Mouse (Mus musculus) sigmoid colon, adult 10 weeks (tissue): ENCODE results near the gene Stam2. TPM values are rescaled to one million over a fixed set of nuclear protein-coding genes. Genes with fewer than 3 reads are reported as not detected.

Experiments used
- polyA plus RNA-seq: library from polyadenylated mRNA; stranded (reverse); fragments of 350-450 nt; fragmentation: Illumina TruSeq; extraction: RNeasy Lipid Tissue Mini Kit (QIAGEN cat#74804); gene quantifications from one replicate; pipeline ENCODE4 v1.2.3, GENCODE M21; 2014; ENCODE audit warnings: low read depth, low replicate concordance

The Stam2 gene
- 61.8 TPM for polyA plus RNA-seq

DNA sequence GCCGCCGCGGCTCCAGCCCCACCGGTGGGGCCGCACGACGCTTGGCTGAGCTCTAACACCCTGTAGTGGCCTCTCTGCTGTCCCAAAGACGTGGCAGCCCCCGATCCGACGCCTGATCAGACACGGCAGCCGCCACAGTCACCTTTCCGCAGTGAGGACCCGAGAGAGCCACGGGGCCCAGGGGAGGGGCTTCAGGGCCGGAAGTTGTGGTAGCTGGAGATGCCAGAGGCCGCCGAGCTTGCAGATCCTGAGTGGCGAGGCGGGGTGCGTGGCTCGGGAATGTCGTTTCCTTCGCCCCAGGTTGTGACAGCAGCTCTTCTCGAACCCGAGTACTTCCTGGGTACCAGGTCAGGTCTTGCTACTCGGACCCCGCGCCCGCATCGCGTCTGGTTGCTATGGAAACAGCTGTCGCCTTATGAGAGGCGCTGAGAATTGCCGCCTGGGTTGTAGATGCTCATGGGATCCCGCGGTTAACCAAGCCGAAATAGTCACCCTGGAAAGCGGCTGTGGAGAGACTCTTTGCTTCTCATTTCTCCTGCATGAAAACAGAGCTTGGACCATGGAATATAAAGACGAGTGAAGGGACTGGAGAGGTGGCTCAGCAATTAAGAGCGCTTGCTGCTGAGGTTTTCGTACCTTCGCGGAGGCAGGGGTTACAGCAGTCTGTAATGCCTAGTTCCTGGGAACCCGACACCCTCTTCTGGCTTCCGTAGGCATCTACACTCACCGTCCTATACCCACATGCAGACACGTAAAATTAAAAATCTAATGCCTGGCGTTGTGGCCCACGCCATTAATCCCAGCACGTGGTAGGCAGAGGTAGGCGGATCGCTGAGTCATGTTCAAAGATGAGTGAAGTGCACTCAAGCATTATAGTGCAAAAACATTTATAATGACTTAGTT is at the start of gene Stam2:
Gene Stam2, minus strand, starts transcription at position 26 of the 903 bp plus-strand sequence.

DNA sequence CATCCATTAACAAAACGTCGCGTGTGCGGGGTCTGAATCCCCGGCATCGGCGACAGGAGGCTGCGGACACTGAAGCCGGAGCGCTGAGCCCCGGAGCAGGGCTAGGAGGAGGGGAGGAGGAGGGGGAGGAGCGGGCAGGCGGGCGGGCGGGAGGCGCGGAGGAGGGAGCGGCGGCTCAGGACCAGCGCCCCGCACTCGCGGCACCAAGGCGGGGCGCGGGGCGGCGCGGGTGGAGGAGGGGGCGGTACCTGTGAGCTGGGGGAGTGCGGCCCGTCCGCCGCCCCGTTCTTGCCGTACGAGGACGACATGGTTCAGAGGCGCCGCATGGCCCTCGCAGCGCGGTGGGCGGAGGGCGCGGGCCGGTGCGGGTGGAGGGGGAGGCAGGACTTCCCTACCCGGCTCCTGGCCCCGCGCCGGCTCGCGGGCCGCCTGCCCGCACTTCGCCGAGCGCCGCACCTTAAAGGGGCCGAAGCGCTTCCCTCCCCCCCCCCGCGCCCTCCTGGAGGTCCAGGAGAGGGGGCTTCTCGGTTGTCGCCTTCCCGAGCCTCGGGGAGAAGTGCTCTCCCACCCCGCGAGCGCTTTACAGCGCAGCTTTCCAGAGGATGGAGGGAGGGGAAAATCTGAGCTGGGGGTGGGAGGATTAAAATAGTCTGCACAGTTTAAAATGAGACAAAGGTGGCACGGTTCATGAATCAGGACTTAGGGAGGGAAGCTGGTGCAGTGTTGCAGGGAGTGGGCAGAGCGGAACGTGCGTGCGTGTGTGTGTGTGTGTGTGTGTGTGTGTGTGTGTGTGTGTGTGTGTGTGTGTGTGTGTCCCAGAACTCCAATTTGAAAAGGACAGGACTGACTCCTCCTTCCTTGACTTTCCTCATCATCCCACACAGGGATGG is 65.8 kb downstream of the Stam2 start, which contains the start of gene Cacnb4:
Gene Cacnb4, minus strand, starts transcription at position 809 of the 890 bp plus-strand sequence.

Other genes starting within 250 kb of the Stam2 start
- gene Cacnb4, start 65.5 kb downstream of the Stam2 start, polyA plus RNA-seq, result 1.5 TPM
- 19.5 TPM for gene Fmnl2, start 115.6 kb upstream of the Stam2 start, polyA plus RNA-seq